Mouse (Mus musculus): ENCODE results near the gene Rnf39.

Gene Rnf39

DNA sequence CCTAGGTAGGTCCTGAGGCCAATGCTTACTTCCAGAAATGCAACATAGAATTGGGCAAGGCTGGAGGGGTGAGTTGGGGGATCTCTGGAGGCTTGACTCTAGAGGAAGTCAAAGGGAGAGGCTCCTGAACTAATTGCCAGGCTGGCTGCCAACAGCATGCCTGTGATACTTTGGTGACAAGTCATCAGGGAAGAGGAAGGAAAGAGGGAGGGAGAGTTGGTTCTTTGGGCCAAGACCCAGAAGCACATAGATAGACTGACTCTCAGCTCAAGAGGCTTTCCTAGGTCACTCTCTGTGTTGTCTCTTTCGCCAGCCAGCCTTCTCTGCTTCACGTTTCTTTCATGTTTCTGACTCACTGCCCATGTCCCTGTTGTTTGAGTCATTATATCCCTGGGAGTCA, 10.9 kb upstream of the Rnf39 start:
- in situ Hi-C loops (cut with MseI, MboI): no loop called here

DNA sequence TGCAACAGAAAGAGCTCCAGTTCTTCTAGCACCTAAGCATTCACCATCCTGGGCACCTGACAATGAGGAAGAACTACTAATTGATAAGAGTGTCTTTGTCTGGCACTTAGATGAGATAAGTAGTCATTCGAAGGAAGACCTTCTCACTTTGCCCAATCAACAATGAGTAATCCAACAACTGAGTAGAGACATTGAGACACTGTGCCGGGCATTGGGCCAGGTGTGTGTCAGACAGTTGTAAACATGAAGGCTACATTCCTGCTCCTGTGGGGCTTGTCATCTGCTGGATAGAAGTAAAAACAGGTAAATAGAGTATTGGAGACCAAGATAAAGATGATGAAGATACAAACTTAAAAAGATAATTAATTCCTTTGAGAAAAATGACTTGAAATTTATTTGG, 4.7 kb upstream of the Rnf39 start:
- in situ Hi-C loops (cut with MseI, MboI): no loop called here

DNA sequence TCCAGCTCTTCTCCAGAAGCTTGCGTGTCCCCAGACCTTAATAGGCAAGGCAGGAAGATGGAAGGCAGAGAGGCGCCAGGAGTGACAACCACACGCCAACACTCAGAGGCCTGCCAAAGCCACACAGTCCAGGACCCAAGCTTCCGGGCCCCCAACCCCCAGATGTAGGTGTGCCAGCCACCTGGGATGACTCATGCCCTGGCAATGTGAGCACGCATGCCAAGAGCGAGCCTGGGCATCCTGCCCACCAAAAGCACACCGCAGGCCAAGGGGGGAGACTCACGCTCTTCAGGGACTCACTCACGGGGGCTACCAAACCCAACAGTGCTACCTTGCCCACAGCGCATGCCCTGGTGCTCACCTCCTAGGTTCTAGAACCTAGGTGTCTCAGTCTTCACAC, 327 bp upstream of the Rnf39 start:
- in situ Hi-C loops (cut with MseI, MboI): no loop called here

DNA sequence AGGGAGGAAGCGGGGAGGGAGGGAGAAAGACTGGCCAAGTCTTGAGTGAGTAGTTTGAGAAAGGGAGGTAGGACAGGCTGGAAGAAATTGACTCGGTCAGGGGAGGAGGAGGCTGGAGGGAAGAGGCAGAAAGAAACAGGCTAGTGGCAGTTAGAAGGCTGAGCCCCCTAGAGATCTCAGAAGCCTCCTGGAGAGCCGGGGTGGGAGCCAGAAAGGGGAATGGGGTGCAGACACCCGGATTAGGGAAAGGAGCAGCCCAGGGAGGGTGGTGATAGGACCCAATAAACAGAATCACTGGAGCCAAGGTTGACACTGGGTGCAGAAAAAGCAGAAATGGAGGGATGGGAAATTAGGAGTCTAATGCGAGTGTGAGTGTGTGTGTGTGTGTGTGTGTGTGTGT, 973 bp downstream of the Rnf39 start:
- in situ Hi-C loops (cut with MseI, MboI): no loop called here

GRCm38 (mm10) chr17:36944121-36944775, 1.5 kb downstream of the Rnf39 start:
- in situ Hi-C loops (cut with MseI, MboI): no loop called here

- in situ Hi-C loops (cut with MseI, MboI): no loop called here
Measured at GRCm38 (mm10) chr17:36947051-36947819, 4.5 kb downstream of the Rnf39 start.

GRCm38 (mm10) chr17:36948286-36948685, 5.6 kb downstream of the Rnf39 start:
- in situ Hi-C loops (cut with MseI, MboI): no loop called here

- in situ Hi-C loops (cut with MseI, MboI): no loop called here
Measured at GRCm38 (mm10) chr17:36949265-36949664, 6.5 kb downstream of the Rnf39 start.

DNA sequence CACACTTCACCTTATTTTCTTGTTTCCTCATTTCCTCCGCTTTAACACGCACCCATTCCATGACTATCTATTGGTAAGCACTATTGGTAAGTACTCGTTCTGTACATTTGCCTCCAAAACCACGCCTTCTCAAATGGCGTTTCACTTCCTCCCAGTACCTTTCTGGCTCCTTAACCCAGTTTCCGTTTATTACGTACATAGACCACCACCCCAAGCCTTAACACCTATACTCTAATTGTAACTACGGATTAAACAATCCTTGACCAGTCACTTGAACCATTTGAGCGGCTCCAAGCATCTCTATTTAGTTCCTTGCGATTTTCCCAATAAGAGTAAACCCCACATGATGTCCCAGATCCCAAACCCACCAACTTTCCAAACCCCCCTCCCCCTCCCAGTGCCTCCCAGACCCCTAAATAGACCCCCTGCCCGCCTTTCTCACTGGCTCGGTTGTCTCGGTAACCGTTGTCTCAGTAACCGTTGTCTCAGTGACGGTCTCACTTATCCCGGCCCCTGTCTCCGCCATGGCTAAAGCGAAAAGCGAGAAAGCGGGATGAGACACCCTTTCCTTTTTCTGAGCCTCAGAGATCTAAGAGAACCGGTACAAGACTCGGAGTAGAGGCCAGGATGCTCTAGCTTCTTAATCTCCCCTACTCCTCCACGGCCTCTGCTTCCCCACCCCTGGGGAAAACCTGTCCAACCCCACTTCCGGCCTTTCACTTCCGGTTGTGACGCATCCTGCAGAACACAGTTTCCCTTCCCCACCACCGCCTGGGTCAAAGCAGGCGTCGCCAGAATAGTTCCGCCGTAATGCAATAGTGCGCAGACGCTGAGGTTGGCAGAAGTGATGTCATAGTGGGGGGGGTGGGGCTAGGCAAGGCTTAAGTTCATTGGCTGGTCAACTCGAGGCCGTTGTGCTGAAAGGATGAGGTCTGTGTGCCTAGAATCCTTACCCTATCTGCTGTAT, 8.5 kb downstream of the Rnf39 start, which contains the start of gene Ppp1r11:
Ppp1r11 (minus strand) TSS at position 761 of the 967 bp plus-strand sequence.
- in situ Hi-C loops (cut with MseI, MboI): no loop called here

DNA sequence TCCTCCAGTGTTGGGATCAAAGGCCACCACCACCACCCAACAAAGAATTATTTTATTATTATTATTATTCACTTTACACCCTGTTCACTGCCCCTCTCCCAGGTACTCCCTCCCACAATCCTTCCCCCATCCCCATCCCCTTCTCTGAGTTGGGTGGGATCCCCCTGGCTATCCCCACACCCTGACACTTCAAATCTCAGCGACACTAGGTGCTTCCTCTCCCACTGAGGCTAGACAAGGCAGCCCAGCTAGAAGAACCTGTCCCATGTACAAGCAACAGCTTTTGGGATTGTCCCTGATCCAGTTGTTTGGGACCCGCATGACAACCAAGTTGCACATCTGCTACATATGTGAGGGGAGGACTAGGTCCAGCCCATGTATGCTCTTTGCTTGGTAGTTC, 9.9 kb downstream of the Rnf39 start:
- in situ Hi-C loops (cut with MseI, MboI): no loop called here

GRCm38 (mm10) chr17:36953062-36953461, 10.3 kb downstream of the Rnf39 start:
- in situ Hi-C loops (cut with MseI, MboI): no loop called here

- in situ Hi-C loops (cut with MseI, MboI): no loop called here
Measured at GRCm38 (mm10) chr17:36957999-36958743, 15.5 kb downstream of the Rnf39 start, which contains the start of the genes Znrd1 and Znrd1as. TSS of gene Znrd1 (minus strand) at chr17:36958559. TSS of gene Znrd1as (plus strand) at chr17:36958592.

DNA sequence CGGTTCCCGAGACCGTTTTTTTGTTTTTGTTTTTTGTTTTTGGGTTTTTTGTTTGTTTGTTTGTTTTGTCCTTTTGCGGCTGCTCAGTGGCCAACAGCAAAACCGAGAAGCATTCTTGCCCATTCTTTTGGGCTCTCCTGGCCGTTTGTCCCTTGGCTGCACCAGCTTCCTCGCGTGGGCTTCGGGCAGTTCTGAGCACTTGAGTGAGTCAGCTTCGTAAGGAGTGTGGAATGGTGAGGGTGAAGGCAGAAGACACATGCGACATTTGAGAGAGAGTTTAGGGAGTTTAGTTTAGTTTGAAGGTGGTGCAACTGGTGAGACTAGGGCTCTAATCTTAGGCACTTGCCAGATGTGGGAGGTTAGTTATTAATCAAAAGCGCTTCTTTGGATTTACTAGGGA, 16.2 kb downstream of the Rnf39 start:
- in situ Hi-C loops (cut with MseI, MboI): no loop called here

GRCm38 (mm10) chr17:36961125-36961524, 18.4 kb downstream of the Rnf39 start:
- in situ Hi-C loops (cut with MseI, MboI): no loop called here

DNA sequence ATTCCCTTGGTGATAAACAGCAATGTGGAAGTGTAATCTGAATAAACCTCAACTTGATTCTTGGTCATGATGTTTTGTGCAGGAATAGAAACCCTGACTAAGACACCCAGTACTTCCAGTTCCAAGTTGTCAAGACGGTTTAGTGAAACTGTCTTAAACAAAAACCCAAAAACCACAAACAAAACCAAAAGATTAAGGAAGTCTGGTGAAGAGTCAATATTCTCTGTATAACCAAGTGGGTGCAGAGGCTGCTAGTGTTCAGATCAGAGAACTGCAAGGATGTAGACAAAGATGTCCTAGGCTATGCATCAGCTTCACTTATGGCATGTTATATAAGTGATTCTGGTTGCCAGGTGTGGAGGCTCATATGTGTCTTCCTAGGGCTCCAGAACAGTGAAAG, 24.2 kb downstream of the Rnf39 start:
- in situ Hi-C loops (cut with MseI, MboI): no loop called here

DNA sequence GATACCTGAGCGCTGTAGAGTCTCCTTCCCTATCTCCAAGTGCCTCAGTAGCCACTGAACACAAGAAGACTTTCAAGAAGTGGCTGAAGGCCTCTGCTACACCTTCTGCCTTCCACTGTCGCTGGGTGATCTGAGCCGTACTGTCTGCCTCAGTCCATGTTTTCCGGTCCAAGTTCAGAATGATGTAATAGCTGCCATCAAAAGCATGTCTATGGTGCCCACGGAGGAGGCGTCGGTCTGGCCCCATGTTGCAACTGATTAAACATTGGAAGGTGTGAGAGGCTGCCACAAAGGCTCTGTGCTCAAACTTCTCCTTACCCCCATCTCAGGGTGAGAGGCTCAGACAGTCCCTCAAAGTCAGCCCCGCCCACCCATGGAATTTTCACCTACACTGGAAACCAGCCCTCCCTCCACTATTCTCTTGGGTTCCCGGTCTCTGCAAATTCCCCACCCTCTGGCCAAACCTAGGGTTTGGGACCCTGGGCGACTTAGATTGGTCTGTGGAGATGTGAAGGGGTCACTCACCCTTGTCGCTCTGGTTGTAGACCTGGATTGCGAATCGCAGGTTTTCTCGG, 27.7 kb downstream of the Rnf39 start:
- in situ Hi-C loops (cut with MseI, MboI): no loop called here

DNA sequence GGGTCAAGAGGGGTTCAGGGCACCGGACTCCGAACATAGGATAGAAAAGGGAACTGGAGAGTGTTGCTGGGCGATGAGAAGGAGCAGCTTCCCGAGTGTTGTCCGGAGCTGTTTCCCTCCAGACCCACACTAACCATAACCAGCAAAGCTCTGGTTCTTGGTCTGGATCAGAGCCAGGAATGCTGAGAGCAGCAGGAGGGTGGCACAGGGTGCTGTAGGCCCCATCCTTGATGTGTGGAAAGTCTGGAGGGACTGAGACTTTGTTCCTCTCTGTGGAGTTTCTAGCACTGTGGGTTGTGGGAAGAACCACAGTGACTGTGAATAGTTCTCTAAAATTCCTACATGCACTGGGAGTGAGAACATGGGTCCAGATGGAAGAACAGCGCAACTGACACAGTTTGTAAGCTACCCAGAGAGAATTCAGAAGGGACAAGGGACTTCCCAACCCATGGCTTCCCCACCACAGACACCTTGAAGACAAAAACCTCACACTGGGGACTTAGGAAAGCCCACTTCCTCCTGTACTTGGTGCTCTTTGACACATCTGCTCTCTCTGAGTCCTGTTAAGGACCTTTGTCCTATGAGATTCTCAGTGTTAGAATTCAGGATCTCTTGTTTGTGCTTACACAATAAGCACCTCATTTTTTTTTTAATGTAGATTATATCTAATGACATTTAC, 28.6 kb downstream of the Rnf39 start:
- in situ Hi-C loops (cut with MseI, MboI): no loop called here

GRCm38 (mm10) chr17:36972791-36973190, 30.1 kb downstream of the Rnf39 start:
- in situ Hi-C loops (cut with MseI, MboI): no loop called here

GRCm38 (mm10) chr17:36973271-36973787, 30.6 kb downstream of the Rnf39 start:
- in situ Hi-C loops (cut with MseI, MboI): no loop called here

DNA sequence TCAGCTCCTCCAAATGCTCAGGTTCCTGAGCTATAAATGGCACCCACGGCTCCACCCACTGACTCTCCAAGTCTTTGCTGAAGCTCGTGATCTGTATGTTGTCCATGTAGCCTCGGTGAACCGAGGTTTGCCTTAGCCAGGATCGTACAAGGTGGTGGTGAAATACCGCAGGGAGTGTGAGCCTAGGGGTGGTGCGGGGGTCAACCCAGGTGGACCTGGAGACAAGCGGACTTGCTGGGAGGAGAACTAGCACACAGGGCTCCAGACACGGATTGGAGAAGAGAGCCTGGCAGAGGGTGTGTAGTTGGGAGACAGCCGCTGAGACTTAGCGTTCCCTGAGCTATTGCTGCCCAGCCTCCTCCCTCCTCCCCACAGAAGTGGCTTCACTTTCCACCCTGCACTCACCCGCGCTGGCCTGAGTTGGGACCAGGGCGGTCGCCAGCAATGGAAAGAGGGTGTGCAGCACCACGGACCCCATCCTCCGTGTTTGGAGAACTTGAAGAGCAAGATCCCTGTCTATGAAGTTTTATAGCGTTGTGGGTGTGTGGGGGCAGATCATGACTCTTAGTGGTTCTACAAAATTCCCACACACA, 38.6 kb downstream of the Rnf39 start, which contains the start of gene 2410137M14Rik:
2410137M14Rik (minus strand) TSS at position 17 of the 593 bp plus-strand sequence.
- in situ Hi-C loops (cut with MseI, MboI): no loop called here

All from mouse trophoblast stem cell (cell line).